Mouse (Mus musculus): ENCODE measurements around the gene Cyp2w1. TPM values are rescaled to one million over a fixed set of nuclear protein-coding genes. Genes with fewer than 3 reads are reported as not detected.
"Not testable (repeated sequence)": the region's sequence is repeated elsewhere in the genome, so short reads cannot be mapped to it uniquely, and the experiment has no call there.

Gene Cyp2w1
- polyA plus RNA-seq, 1 experiment from 2014 or later = not detected

DNA sequence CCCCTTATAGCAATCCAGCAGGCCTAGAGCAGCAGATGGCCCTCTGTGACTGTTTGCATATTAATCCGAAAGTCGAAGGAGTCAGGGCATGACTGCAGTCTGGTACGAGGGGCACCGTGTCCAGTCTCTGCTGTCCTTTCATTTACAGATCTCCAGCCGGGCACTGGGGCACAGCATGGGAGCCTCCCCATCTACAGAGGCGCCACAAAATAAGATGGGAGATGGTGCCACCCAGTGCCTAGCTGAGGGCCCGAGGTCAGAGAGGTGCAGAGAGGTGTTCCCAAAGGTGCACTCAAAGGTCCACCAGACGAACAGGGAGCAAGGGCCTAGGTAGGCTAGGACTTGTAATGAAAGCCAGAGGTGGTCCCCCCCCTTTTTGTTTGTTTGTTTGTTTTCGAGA lies 30.8 kb downstream of the Cyp2w1 start:
- Histone ChIP-seq H3K4me2 (ENCODE audit: low read depth, low read length) (peak overlapping the region; percentile 70), H3K4me1 (ENCODE audit: control insufficient read depth, insufficient read depth, low read length) (peaks cover 71% of the 10 kb centered on the region), H3K9me3 (replicated peaks; ENCODE audit: control insufficient read depth, low read length) (no peaks in the 10 kb centered on the region), H3K27me3 (ENCODE audit: control insufficient read depth, insufficient read depth, low read length) (no peaks in the 10 kb centered on the region), H3K4me3 (ENCODE audit: low read length) (no peak overlapping the region), H3K9ac (ENCODE audit: low read length) (peak overlapping the region; percentile 82), H3K27ac (ENCODE audit: low read length) (peak overlapping the region; percentile 97), H3K36me3 (ENCODE audit: control insufficient read depth, insufficient read depth) (no peaks in the 10 kb centered on the region)
- 68% methylated on average over 9 of the region's 9 CpGs for WGBS
- no peak for ATAC-seq (replicated peaks; ENCODE audit: extremely low read depth, insufficient read depth, low FRiP score)

- no peak for ATAC-seq (replicated peaks; ENCODE audit: extremely low read depth, insufficient read depth, low FRiP score)
- Histone ChIP-seq H3K36me3 (ENCODE audit: control insufficient read depth, insufficient read depth) (no peaks in the 10 kb centered on the region), H3K4me3 (ENCODE audit: low read length) (no peak overlapping the region), H3K9ac (ENCODE audit: low read length) (peak overlapping the region; percentile 56), H3K4me2 (ENCODE audit: low read depth, low read length) (peak overlapping the region; percentile 21; the same call in 1 of the 2 replicates), H3K27ac (ENCODE audit: low read length) (peak overlapping the region; percentile 44), H3K4me1 (ENCODE audit: control insufficient read depth, insufficient read depth, low read length) (peaks cover 70% of the 10 kb centered on the region), H3K27me3 (ENCODE audit: control insufficient read depth, insufficient read depth, low read length) (no peaks in the 10 kb centered on the region), H3K9me3 (replicated peaks; ENCODE audit: control insufficient read depth, low read length) (no peaks in the 10 kb centered on the region)
- 19% methylated on average over 10 of the region's 10 CpGs for WGBS
Measured at GRCm38 (mm10) chr5:139384531-139384930, 32.1 kb downstream of the Cyp2w1 start.

DNA sequence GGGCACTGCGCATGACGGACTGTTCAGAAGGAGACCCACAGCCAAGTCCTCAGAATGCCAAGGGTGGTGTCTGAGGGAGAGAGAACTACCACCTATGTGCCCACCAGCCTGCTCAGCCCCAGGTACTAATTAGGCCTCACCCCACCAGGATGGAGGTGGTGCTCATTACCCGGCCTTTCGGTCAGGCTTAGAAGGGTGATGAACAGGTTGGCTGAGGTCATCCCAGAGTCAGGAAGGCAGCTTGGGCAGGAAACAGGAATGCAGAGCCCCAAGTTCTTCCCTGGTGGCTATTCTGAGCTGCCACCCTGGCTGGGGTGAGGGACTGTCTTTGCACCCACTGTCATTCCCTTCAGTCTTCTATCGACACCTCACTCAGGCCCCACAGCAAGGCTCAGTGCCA lies 33.6 kb downstream of the Cyp2w1 start:
- WGBS = 90% methylated on average over 5 of the region's 5 CpGs
- no peaks in the 10 kb centered on the region for H3K9me3 ChIP-seq (replicated peaks; ENCODE audit: control insufficient read depth, low read length)
- H3K36me3 ChIP-seq (ENCODE audit: control insufficient read depth, insufficient read depth) = no peaks in the 10 kb centered on the region
- no peak overlapping the region for H3K9ac ChIP-seq (ENCODE audit: low read length)
- H3K4me1 ChIP-seq (ENCODE audit: control insufficient read depth, insufficient read depth, low read length) = peaks cover 73% of the 10 kb centered on the region
- H3K27ac ChIP-seq (ENCODE audit: low read length) = no peak overlapping the region
- no peak overlapping the region for H3K4me2 ChIP-seq (ENCODE audit: low read depth, low read length)
- H3K4me3 ChIP-seq (ENCODE audit: low read length) = no peak overlapping the region
- ATAC-seq (replicated peaks; ENCODE audit: extremely low read depth, insufficient read depth, low FRiP score) = no peak
- H3K27me3 ChIP-seq (ENCODE audit: control insufficient read depth, insufficient read depth, low read length) = no peaks in the 10 kb centered on the region

- Histone ChIP-seq H3K27me3 (ENCODE audit: control insufficient read depth, insufficient read depth, low read length) (no peaks in the 10 kb centered on the region), H3K9ac (ENCODE audit: low read length) (no peak overlapping the region), H3K9me3 (replicated peaks; ENCODE audit: control insufficient read depth, low read length) (no peaks in the 10 kb centered on the region), H3K27ac (ENCODE audit: low read length) (peak overlapping the region; percentile 70), H3K4me3 (ENCODE audit: low read length) (no peak overlapping the region), H3K4me1 (ENCODE audit: control insufficient read depth, insufficient read depth, low read length) (peaks cover 66% of the 10 kb centered on the region), H3K4me2 (ENCODE audit: low read depth, low read length) (no peak overlapping the region), H3K36me3 (ENCODE audit: control insufficient read depth, insufficient read depth) (no peaks in the 10 kb centered on the region)
- 69% methylated on average over 10 of the region's 10 CpGs for WGBS
- ATAC-seq (replicated peaks; ENCODE audit: extremely low read depth, insufficient read depth, low FRiP score) = peak; percentile 9; the same call in 1 of the 2 replicates
Measured at GRCm38 (mm10) chr5:139387329-139388194, 35.1 kb downstream of the Cyp2w1 start.

GRCm38 (mm10) chr5:139388195-139388570 lies 35.8 kb downstream of the Cyp2w1 start:
- WGBS = 57% methylated on average over 4 of the region's 4 CpGs
- peaks cover 4% of the 10 kb centered on the region; the same call in 1 of the 2 replicates for H3K36me3 ChIP-seq (ENCODE audit: control insufficient read depth, insufficient read depth)
- H3K4me3 ChIP-seq (ENCODE audit: low read length) = no peak overlapping the region
- H3K27ac ChIP-seq (ENCODE audit: low read length) = peak overlapping the region; percentile 70
- no peaks in the 10 kb centered on the region for H3K9me3 ChIP-seq (replicated peaks; ENCODE audit: control insufficient read depth, low read length)
- no peak overlapping the region for H3K9ac ChIP-seq (ENCODE audit: low read length)
- ATAC-seq (replicated peaks; ENCODE audit: extremely low read depth, insufficient read depth, low FRiP score) = no peak; the same call in 1 of the 2 replicates
- no peak overlapping the region for H3K4me2 ChIP-seq (ENCODE audit: low read depth, low read length)
- no peaks in the 10 kb centered on the region for H3K27me3 ChIP-seq (ENCODE audit: control insufficient read depth, insufficient read depth, low read length)
- peaks cover 60% of the 10 kb centered on the region for H3K4me1 ChIP-seq (ENCODE audit: control insufficient read depth, insufficient read depth, low read length)

- H3K9ac ChIP-seq (ENCODE audit: low read length) = 0 out of 2 replicates have a peak overlapping the region, but pooled peaks have one; percentile 14
- H3K4me3 ChIP-seq (ENCODE audit: low read length) = no peak overlapping the region
- no peak overlapping the region for H3K4me2 ChIP-seq (ENCODE audit: low read depth, low read length)
- ATAC-seq (replicated peaks; ENCODE audit: extremely low read depth, insufficient read depth, low FRiP score) = no peak
- H3K27ac ChIP-seq (ENCODE audit: low read length) = peak overlapping the region; percentile 70
- WGBS = 74% methylated on average over 17 of the region's 17 CpGs
- no peaks in the 10 kb centered on the region for H3K27me3 ChIP-seq (ENCODE audit: control insufficient read depth, insufficient read depth, low read length)
- no peaks in the 10 kb centered on the region for H3K9me3 ChIP-seq (replicated peaks; ENCODE audit: control insufficient read depth, low read length)
- peaks cover 52% of the 10 kb centered on the region for H3K4me1 ChIP-seq (ENCODE audit: control insufficient read depth, insufficient read depth, low read length)
- peaks cover 10% of the 10 kb centered on the region for H3K36me3 ChIP-seq (ENCODE audit: control insufficient read depth, insufficient read depth)
Measured at GRCm38 (mm10) chr5:139388694-139389675, 36.6 kb downstream of the Cyp2w1 start.

DNA sequence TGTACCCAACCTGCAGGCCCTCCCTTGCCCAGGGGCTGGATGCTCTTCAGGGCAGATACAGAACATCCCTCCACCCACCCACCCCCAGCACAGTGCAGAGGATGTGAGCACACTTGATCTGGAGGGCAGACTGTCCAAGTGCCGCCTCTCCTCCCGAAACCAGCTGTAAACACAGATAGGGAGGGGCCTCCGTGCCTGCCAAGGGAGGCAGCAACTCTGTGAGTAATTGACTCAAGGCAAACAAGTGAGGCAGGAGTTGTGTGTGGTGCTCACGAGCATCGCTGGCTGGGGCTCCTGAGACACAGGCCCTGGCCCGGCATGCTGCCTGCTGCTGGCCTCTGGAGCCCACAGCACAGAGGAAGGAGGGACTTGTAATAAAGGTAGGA lies 37.3 kb downstream of the Cyp2w1 start:
- 35% methylated on average over 6 of the region's 6 CpGs for WGBS
- Histone ChIP-seq H3K9ac (ENCODE audit: low read length) (no peak overlapping the region), H3K4me3 (ENCODE audit: low read length) (no peak overlapping the region), H3K27me3 (ENCODE audit: control insufficient read depth, insufficient read depth, low read length) (no peaks in the 10 kb centered on the region), H3K4me2 (ENCODE audit: low read depth, low read length) (no peak overlapping the region), H3K36me3 (ENCODE audit: control insufficient read depth, insufficient read depth) (peaks cover 11% of the 10 kb centered on the region), H3K9me3 (replicated peaks; ENCODE audit: control insufficient read depth, low read length) (no peaks in the 10 kb centered on the region), H3K4me1 (ENCODE audit: control insufficient read depth, insufficient read depth, low read length) (peaks cover 45% of the 10 kb centered on the region), H3K27ac (ENCODE audit: low read length) (peak overlapping the region; percentile 70)
- ATAC-seq (replicated peaks; ENCODE audit: extremely low read depth, insufficient read depth, low FRiP score) = no peak

GRCm38 (mm10) chr5:139390324-139391119 lies 38.1 kb downstream of the Cyp2w1 start:
- 68% methylated on average over 5 of the region's 5 CpGs for WGBS
- not testable (repeated sequence) for H3K27ac ChIP-seq (ENCODE audit: low read length); H3K4me3 ChIP-seq (ENCODE audit: low read length); H3K27me3 ChIP-seq (ENCODE audit: control insufficient read depth, insufficient read depth, low read length); H3K4me2 ChIP-seq (ENCODE audit: low read depth, low read length); H3K9me3 ChIP-seq (replicated peaks; ENCODE audit: control insufficient read depth, low read length); ATAC-seq (replicated peaks; ENCODE audit: extremely low read depth, insufficient read depth, low FRiP score)
- Histone ChIP-seq H3K4me1 (ENCODE audit: control insufficient read depth, insufficient read depth, low read length) (peaks cover 38% of the 10 kb centered on the region), H3K36me3 (ENCODE audit: control insufficient read depth, insufficient read depth) (peaks cover 11% of the 10 kb centered on the region), H3K9ac (ENCODE audit: low read length) (0 out of 2 replicates have a peak overlapping the region, but pooled peaks have one; percentile 16)
